Mouse (Mus musculus) CD4-positive, CD25-positive, alpha-beta regulatory T cell, adult 4 months (primary cell): ENCODE data around the gene Camta1. TPM values are rescaled to one million over a fixed set of nuclear protein-coding genes. Genes with fewer than 3 reads are reported as not detected.

Source experiments
- ATAC-seq: one replicate; pipeline ENCODE4 v1.8.0; 2017
- polyA plus RNA-seq, 2 experiments: library from polyadenylated mRNA; unstranded; fragments of 100-300 nt; shearing (Covaris generic); gene quantifications; one replicate each; pipeline ENCODE4 v1.2.1; 2017

Camta1 gene
- polyA plus RNA-seq, 2 experiments from 2014 or later: 32.6 to 41.5 TPM

GRCm38 (mm10) chr4:151666411-151666901, 195.2 kb downstream of the Camta1 start:
- ATAC-seq: no peak

DNA sequence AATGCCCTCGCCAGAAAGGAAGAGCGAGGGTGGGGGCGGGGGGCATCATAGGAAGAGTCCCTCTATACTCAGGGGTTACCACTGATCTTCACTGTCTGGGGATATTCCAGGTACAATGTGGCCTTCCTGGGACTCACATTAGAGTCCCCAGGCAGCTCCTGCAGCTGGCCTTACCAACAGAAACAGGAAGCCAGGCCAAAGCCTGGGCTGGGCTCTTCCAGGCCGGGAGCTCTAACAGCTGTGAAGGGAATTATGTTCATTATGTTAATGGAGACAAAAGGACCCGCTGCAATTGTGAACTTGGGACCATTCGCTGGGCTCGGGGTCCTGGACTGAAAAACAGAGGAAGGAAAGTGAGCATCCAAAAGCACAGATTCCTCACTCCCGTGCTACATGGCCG, 200.2 kb downstream of the Camta1 start:
- ATAC-seq: no peak

DNA sequence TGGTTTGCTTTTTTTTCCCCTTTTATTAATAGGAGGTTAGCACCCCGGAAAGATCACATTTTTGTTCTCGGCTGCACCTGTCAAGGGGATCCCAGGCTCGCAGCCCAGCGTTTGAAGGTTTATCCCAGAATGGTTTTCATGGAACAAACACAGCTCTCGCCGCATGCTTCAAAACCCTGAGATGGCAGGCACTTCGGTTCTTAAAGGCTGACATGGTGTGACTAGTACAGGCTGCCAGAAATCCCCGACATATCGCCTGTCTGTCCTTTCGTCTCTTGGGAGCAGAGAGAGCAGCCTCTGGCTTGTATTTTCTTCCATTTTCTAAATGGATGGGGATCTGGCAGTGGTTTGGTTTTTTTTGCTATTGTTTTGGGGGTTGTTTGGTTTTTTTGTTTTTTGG, 205.2 kb downstream of the Camta1 start:
- ATAC-seq: no peak

- no peak for ATAC-seq
Observed at GRCm38 (mm10) chr4:151655637-151656385, 205.9 kb downstream of the Camta1 start.

- no peak for ATAC-seq
Observed at GRCm38 (mm10) chr4:151655227-151655626, 206.4 kb downstream of the Camta1 start.

GRCm38 (mm10) chr4:151642418-151642817, 219.3 kb downstream of the Camta1 start:
- ATAC-seq: no peak

DNA sequence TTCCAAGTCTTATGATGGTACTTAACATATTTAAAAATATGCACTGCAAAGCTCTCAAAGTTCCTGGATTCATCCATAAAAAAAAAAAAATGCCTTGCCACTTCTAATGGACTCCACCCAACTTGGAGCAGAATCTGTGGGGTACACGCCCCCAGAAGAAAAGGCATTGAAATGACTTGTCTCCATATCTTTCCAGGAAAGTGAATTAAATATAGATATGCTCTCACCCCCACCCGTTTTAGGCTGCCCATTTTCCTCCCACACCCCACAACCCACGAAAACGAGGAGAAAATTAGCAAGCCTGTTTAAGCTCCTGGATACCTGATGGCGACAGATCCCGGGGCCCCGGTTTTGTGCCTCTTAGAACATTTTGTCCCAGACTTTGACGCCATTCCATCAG, 220.7 kb downstream of the Camta1 start:
- no peak for ATAC-seq

- ATAC-seq: no peak
Observed at GRCm38 (mm10) chr4:151638941-151639340, 222.7 kb downstream of the Camta1 start.

- ATAC-seq: no peak
Observed at GRCm38 (mm10) chr4:151637348-151637747, 224.3 kb downstream of the Camta1 start.

DNA sequence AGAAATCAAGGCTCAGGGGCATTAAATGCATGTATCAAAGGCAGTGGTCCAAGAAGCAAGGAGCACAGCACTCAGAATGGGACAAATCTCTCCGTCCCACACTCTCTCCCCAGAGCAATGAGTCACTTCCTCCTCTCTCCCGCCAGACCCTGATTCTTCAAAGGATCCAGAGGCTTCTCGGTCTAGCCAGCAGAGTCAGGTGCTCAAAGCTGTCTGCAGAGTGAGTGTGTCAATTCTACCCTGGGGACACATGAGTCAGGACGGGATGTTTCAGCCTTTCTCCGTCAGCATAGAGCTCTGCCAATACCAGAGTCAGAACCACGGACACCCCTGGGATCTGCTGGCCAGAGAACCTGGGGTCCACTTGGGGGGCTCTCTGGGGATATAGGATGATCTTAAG, 226.9 kb downstream of the Camta1 start:
- no peak for ATAC-seq

- no peak for ATAC-seq
Observed at GRCm38 (mm10) chr4:151633795-151634194, 227.9 kb downstream of the Camta1 start.

DNA sequence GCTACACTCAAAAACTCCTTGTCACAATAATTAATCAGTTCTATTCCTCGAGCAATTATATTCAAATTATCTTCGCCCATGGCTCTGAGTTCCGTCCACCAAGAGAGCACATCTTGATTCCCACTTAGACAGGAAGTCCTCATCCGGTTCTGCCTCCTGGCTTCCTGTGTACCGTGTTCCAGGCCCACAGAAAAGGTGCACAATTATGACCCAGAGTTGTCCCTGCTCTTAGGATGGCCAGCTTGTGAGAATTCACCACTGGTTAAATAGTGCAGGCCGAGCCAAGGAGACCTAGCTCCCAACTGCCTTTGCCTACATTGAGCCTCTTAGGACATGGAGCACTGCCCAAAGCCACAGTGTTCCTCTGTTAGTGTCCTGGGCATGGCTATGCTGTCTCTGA, 229.4 kb downstream of the Camta1 start:
- ATAC-seq: no peak

GRCm38 (mm10) chr4:151630664-151631063, 231.0 kb downstream of the Camta1 start:
- no peak for ATAC-seq

- ATAC-seq: no peak
Observed at GRCm38 (mm10) chr4:151630231-151630630, 231.4 kb downstream of the Camta1 start.

- no peak for ATAC-seq
Observed at GRCm38 (mm10) chr4:151619541-151620016, 242.1 kb downstream of the Camta1 start.

DNA sequence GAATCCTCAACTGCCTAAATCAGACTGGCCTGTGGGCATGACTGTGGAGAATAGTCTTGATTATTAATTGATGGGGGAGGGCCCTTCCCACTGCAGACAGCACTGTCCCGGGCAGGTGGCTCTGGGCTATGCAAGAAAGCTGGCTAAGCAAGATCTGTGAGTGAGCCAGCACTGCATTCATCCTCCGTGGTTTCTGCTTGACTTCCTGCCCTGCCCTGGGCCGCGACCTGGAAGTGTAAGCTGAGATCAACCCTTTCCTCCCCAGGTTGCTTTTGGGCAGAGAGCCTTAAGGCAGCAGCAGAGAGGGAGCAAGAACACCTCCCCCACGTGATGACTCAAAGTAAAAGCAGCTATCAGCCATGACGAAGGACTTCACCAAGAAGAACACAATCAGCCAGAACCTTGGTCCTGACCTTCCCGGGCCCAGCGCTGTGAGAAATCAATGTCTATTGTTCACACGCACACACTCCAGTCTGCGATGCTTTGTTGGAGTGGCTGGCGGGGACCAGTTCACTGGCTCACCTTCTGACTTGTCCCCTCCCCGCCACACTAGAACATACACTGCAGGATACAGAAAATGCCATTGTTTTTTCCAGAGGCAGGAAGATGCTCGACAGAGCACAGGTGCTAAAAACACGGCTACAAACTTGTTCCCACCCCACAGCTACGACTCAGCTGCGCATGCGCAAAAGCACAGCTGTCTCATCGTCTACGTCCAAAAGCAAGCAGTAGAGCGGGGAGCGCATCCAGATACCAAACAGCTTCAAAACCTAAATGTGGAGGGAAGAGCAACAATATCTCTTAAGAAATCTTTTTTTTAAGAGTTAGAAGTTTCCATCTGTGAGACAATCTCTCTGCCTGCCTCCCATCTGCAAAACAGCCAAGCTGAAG, 243.0 kb downstream of the Camta1 start:
- ATAC-seq: no peak

DNA sequence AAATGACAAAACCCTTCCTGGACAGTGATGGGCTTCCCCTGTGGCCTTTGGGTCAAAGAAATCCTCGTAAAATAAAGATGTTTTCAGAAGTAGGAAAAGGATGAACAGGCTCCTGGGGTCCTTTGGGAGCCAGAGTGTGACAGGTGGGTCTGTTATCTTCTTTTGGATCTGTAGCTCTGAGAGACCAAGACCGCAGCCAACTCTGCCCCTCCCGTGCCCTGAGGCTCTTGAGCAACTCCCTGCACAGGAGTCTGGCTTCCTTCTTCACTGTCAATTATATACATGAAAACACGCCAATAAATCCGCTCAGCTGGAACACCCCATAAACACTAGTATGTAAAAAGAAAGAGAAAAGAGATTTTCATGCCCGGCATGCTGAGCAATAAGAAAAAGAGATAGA, 250.1 kb downstream of the Camta1 start:
- no peak for ATAC-seq

- no peak for ATAC-seq
Observed at GRCm38 (mm10) chr4:151610266-151610665, 251.4 kb downstream of the Camta1 start.

GRCm38 (mm10) chr4:151604907-151605306, 256.8 kb downstream of the Camta1 start:
- ATAC-seq: no peak

GRCm38 (mm10) chr4:151604481-151604880, 257.2 kb downstream of the Camta1 start:
- ATAC-seq: no peak

DNA sequence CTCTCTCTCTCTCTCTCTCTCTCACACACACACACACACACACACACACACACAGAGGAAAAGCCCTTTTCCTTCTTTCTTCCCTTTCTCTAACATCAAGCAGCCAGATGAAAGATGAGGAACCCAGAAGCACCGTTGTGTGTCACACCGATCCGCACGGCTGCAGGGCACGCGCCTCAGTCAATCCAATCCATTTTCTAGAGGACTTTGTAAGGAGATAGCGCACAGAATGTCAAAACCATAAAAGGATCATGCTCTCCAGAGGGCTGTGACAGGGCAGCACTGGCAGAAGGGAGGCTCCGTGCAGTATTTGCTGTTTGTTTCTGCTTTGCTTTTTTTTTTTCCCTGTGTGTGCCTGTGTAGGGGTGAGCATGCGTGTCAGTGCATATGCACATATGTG, 258.1 kb downstream of the Camta1 start:
- ATAC-seq: no peak

GRCm38 (mm10) chr4:151595116-151595515, 266.6 kb downstream of the Camta1 start:
- no peak for ATAC-seq

GRCm38 (mm10) chr4:151593042-151593441, 268.6 kb downstream of the Camta1 start:
- no peak for ATAC-seq

DNA sequence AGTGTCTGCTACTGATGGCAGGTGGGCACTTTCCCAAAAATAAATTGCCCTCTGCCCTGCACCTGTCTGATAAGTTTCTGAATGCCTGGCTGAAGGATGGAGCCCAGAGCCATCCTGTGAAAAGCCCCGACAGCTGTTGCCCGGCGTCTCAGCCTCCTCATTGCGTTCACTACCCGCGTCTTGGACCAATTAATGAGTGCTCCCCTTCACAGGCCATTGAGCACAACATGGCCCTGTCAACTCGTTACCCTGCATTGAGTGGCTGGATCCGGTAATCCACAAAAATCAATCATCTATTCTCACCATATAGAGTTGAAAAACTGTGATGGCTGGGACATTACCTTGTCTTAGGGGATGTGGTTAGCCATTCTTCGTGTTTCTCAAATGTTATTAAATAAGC, 275.6 kb downstream of the Camta1 start:
- ATAC-seq: no peak
